Mouse (Mus musculus): ENCODE measurements around the gene Thbs3. TPM values are rescaled to one million over a fixed set of nuclear protein-coding genes. Genes with fewer than 3 reads are reported as not detected.
"Not testable (repeated sequence)": the region's sequence is repeated elsewhere in the genome, so short reads cannot be mapped to it uniquely, and the experiment has no call there.

Thbs3 gene
- total RNA-seq, 2 experiments from 2014 or later, result 31.1 to 36.7 TPM

DNA sequence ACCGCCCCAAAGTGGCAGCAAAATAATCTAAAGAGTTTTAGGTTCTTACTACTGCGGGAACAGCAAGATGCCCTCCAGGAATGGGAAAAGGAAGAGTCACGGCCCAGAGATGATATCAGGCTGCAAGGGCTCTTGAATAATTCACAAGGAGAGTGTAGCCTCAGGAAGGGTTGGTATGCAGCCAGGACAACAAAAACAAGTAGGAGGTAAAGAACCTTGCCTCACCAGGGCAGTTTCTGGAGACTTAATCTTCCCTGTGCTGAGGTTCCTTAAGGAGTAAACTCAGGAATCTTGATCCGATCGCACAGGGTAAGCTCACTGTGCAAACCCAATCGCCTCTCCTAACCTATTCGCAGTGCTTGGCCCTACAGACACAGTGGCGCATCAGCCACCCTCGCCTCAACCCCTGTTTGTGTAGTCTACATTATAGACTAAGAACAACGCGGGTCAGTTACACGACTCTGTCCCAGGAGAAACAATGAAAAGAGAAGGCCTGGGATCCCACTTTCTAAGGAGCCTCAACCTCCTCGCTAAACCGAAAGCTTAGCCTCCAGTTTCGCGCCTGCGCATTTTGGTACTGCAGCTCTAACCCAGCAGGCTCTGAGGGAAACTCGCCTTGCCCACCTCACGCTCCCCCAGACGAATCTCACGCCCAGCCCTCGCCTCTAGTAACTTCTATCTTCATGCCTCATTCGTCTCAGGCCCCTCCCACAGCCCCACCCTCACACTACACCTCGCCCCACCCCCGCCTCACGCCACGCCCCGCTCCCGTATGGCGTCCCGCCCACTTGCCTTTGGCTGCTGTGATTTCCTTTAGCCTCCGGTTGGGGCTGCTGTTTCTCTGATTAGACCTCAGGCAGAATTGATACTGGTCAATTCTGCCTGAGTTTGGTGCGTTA is 18.8 kb upstream of the Thbs3 start:
- peak; percentile 63 to 85 for DNase-seq (ENCODE audit: low spot score in 2 of 2)

DNA sequence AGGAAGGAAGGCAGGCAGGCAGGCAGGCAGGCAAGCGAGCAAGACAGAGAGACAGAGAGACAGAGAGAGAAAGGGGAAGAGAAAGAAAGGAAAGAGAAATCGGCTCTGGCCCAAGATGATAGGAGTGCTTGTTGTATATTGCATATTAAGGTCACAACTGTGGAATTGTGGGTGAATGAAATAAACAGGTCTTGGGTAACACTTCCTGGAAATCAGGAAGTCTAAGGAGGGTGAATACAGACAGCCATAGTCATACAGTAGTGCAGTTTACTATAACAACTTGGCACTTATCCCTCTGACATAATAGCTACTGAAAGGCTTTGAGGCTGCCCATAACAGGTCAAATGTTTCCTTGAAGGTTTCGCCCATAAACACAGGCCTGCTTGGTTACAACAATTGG is 15.1 kb upstream of the Thbs3 start:
- DNase-seq (ENCODE audit: low spot score in 2 of 2), result no peak

- peak; percentile 52 to 64 for DNase-seq (ENCODE audit: low spot score in 2 of 2)
Measured at GRCm38 (mm10) chr3:89202253-89203141, 12.5 kb upstream of the Thbs3 start, which contains the start of gene Gba. Gene Gba (plus strand): TSS chr3:89202928.

- DNase-seq (ENCODE audit: low spot score in 2 of 2), result no peak
Measured at GRCm38 (mm10) chr3:89203142-89203514, 11.9 kb upstream of the Thbs3 start.

GRCm38 (mm10) chr3:89206079-89206478 is 8.9 kb upstream of the Thbs3 start:
- DNase-seq (ENCODE audit: low spot score in 2 of 2), result no peak

DNA sequence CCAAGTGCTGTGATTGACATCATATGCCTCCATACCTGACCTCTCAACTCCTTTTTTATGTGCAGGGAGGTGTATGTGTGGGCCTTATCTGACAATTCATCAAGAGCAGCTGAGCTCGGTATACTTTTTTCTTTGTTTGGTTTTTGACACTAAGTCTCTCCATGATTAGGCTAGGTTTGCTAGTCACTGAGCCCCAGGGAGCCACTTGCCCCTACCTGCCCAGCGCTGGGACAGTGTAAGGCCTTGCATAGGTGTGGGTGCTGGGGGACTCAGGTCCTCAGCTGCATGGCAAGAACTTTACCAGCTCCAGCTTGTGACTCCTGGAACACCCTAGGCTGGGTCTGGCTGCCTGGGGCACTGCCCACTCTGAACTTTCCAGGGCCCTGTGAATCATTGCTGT is 8.3 kb upstream of the Thbs3 start:
- no peak for DNase-seq (ENCODE audit: low spot score in 2 of 2)

DNA sequence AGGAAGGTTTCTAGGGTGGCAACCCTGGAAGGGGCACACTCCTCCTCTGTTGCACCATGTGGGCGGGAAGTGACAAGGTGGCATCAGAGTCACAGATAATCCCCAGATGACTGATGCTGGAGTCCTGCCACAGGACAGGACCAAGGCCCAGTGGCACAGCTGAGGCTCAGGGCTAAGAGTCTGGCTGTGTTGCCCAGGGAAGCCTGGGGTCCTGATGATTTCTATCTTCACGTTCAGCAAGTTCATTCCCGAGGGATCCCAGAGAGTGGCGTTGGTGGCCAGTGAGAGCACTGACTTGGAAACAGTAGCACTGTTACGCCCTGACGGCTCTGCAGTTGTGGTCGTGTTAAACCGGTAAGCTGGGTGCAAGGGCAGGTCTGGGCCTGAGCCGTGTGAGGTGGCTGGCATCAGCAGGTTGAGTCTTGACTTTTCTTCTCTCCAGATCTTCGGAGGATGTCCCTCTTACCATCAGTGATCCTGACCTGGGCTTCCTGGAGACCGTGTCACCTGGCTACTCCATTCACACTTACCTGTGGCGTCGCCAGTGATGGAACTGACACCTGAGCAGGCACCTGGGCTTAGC is 6.8 kb upstream of the Thbs3 start:
- DNase-seq (ENCODE audit: low spot score in 2 of 2), result no peak

GRCm38 (mm10) chr3:89208736-89209135 is 6.2 kb upstream of the Thbs3 start:
- no peak for DNase-seq (ENCODE audit: low spot score in 2 of 2)

- DNase-seq (ENCODE audit: low spot score in 2 of 2), result no peak
Measured at GRCm38 (mm10) chr3:89209731-89210130, 5.2 kb upstream of the Thbs3 start.

DNA sequence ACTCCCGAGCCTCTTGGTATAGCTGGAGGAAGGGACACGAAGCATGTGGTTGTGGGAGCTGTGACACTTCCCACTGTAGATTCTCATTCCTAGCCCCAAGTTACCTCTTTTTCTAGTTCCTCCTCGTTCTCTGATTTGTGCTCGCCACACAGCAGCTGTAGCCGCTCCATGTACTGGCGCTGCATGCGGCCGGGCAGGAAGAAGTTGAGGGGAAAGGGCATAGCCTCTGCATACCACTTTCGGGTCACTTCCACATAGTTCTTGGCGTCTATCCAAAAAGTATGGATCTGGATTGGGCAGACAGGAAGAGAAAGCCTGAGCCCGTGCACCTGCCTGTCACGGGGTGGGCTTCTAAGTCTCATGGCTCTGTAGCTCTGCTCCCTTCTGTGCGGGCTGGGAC is 4.8 kb upstream of the Thbs3 start:
- no peak for DNase-seq (ENCODE audit: low spot score in 2 of 2)

DNA sequence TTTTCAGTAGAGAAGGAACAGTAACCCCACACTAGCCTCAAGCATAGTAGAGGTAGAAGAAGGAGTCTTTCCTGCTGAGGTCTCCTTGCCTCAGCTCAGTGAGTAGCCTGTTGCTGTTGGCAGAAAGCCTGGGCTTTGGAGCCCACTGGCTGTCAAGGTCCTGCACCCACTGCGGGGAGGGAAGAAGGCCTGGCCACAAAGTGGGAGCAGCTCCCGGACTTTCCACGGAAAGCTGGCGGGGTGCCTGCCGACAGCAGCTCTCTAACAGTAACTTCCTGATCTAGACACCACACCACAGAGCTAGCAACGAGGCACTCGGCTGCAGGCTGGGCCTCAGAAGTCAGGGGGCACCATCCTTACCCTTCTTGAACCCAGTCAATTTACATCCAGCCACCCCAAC is 4.2 kb upstream of the Thbs3 start:
- no peak for DNase-seq (ENCODE audit: low spot score in 2 of 2)

GRCm38 (mm10) chr3:89213803-89214530 is 1.0 kb upstream of the Thbs3 start:
- peak; percentile 79 to 90 for DNase-seq (ENCODE audit: low spot score in 2 of 2)

DNA sequence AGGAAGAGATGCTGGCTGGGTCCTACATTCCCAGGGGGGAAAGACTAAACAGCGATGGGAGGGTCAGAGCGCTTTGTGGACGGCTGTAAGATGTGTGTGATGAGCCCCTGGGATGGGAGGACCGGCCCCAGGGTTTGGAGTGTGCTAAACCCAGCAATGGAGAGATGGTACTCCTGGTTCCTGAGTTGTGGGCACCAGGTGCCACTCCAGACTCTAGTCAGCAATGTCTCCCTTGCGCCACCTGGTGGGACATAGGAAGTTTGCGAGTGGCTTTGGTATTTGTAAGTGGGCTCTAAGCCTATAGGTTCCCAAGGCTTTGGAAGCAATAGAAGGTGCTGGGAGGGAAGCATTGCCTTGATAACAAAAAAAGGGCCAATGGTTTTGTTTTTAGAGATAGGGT is 873 bp downstream of the Thbs3 start:
- peak; percentile 50 to 62 for DNase-seq (ENCODE audit: low spot score in 2 of 2)

- not testable (repeated sequence) for DNase-seq (ENCODE audit: low spot score in 2 of 2)
Measured at GRCm38 (mm10) chr3:89216407-89216806, 1.4 kb downstream of the Thbs3 start.

GRCm38 (mm10) chr3:89218271-89218670 is 3.3 kb downstream of the Thbs3 start:
- no peak for DNase-seq (ENCODE audit: low spot score in 2 of 2)

- DNase-seq (ENCODE audit: low spot score in 2 of 2), result no peak
Measured at GRCm38 (mm10) chr3:89219546-89219945, 4.6 kb downstream of the Thbs3 start.

DNA sequence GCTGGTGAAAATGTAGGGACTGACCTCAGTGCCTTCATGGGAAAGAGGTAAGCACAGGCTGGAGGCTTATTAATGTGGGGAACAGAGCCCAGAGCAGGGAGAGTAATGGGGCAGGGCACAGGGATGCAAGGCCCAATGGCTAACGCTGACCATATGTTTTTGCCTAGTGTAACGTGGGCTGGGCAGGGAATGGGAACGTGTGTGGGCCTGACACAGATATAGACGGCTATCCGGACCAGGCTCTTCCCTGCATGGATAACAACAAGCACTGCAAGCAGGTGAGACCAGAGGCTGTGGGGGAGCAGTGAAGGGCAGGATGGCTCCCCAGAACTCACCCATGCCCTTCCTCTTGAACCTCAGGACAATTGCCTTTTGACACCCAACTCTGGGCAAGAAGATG is 6.2 kb downstream of the Thbs3 start:
- no peak for DNase-seq (ENCODE audit: low spot score in 2 of 2)

DNA sequence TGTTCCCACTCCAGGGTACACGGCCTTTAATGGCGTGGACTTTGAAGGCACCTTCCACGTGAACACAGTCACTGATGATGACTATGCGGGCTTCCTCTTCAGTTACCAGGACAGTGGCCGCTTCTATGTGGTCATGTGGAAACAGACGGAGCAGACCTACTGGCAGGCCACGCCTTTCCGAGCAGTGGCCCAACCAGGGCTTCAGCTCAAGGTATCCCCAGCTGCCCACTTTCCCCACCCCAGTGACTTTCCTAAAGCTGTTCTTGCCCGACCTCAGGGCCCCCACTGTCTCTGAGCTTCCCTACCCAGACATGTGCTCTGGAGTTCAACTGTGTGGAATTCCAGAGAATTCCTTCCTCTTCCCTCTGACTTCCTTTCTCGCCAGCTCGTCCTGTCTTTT is 9.8 kb downstream of the Thbs3 start:
- no peak for DNase-seq (ENCODE audit: low spot score in 2 of 2)

GRCm38 (mm10) chr3:89225321-89225815 is 10.4 kb downstream of the Thbs3 start:
- no peak for DNase-seq (ENCODE audit: low spot score in 2 of 2)

- no peak for DNase-seq (ENCODE audit: low spot score in 2 of 2)
Measured at GRCm38 (mm10) chr3:89225918-89226317, 10.9 kb downstream of the Thbs3 start.

DNA sequence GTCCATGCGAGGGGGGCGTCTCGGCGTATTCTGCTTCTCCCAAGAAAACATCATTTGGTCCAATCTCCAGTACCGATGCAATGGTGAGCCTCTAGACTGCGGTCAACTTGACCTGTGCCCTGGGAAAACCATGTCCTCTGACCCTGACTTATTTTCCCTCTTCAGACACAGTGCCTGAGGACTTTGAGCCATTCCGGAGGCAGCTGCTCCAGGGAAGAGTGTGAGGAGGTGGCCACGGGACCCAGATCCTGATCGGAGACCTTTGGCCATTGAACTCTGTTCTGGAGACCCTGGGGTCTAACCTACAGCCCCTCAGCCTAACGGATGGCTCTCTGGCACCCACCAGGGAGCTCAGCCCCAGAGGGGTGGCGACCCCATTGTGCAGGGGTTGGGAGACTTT is 11.4 kb downstream of the Thbs3 start:
- no peak for DNase-seq (ENCODE audit: low spot score in 2 of 2)
